Mouse (Mus musculus): ENCODE measurements at regions not wholly inside any gene's neighbourhood (a gene's known extent, or its start where the extent isn't known, plus 50 kb on each side); places are given as distances from the start of the nearest gene placed in this dataset.
A peak's percentile ranks its signal among the peaks of the same experiment; 100 is the strongest.

DNA sequence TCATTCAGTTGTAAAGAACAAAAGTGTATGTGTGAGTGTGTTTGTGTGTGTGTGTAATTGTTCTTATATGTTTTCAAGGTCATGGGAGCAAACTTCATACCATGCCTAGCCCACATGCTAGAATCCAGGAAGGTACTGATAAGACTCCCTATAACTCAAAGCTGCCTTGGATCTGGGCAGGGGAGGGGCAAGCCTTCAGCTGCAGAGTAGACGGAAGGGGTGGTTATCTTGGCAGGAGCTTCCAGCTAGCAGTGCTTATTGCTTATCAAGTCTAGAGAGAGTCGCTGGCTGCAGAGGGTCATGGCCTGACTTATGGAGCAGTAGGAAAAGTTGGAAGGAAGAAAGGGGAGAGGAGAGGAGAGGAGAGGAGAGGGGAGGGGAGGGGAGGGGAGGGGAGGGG lies 172.0 kb downstream of the Ajap1 start:
- H3K4me1 ChIP-seq (ENCODE audit: insufficient read depth, low read length) = no peaks in the 10 kb centered on the region
- H3K9ac ChIP-seq (replicated peaks; ENCODE audit: low read length, poor library complexity, severe bottlenecking) = no peak overlapping the region
- no peak overlapping the region for H3K4me2 ChIP-seq (ENCODE audit: low read depth, low read length, poor library complexity, severe bottlenecking)
- no peak overlapping the region for H3K4me3 ChIP-seq (ENCODE audit: low read depth, low read length)
- ATAC-seq (ENCODE audit: low FRiP score) = no peak
- H3K27ac ChIP-seq (ENCODE audit: low read depth, low read length) = no peak overlapping the region
- H3K9me3 ChIP-seq (ENCODE audit: low read length) = no peaks in the 10 kb centered on the region
- H3K27me3 ChIP-seq (ENCODE audit: insufficient read depth, low read length) = no peaks in the 10 kb centered on the region
- no peak for DNase-seq (ENCODE audit: low spot score)
- no peak for TF ChIP-seq CTCF (IDR thresholded peaks at IDR 0.05)
- WGBS = 71% methylated on average over 2 of the region's 2 CpGs
- no peaks in the 10 kb centered on the region for H3K36me3 ChIP-seq (ENCODE audit: insufficient read depth, low read length)

DNA sequence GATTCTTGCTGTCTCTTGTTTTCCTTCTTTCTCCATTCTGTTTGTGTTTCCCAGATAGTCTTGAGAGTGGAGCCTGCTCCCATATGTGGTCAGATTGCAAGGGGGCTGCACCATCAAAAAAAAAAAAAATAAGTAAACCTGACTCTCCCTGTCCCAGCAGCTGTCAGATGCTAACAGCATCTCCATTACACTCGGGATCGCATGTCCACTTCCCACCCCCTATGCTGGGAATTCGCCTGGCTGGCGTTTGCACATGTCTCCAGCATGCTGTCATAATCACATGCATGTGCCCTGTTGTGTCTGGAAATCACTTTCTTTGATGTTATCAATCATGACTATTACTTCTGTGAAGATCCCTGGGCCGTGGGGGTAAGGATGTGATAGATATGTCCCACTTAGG lies 179.1 kb downstream of the Ajap1 start:
- 0 out of 2 replicates have a peak, but pooled peaks cover 4% of the 10 kb centered on the region for H3K9me3 ChIP-seq (ENCODE audit: low read length)
- ATAC-seq (ENCODE audit: low FRiP score) = no peak
- TF ChIP-seq CTCF (IDR thresholded peaks at IDR 0.05) = no peak
- DNase-seq (ENCODE audit: low spot score) = no peak
- H3K4me1 ChIP-seq (ENCODE audit: insufficient read depth, low read length) = no peaks in the 10 kb centered on the region
- no peak overlapping the region for H3K27ac ChIP-seq (ENCODE audit: low read depth, low read length)
- no peaks in the 10 kb centered on the region for H3K36me3 ChIP-seq (ENCODE audit: insufficient read depth, low read length)
- H3K4me2 ChIP-seq (ENCODE audit: low read depth, low read length, poor library complexity, severe bottlenecking) = no peak overlapping the region
- no peak overlapping the region for H3K4me3 ChIP-seq (ENCODE audit: low read depth, low read length)
- no peak overlapping the region for H3K9ac ChIP-seq (replicated peaks; ENCODE audit: low read length, poor library complexity, severe bottlenecking)
- no peaks in the 10 kb centered on the region for H3K27me3 ChIP-seq (ENCODE audit: insufficient read depth, low read length)
- 65% methylated on average over 5 of the region's 5 CpGs for WGBS

DNA sequence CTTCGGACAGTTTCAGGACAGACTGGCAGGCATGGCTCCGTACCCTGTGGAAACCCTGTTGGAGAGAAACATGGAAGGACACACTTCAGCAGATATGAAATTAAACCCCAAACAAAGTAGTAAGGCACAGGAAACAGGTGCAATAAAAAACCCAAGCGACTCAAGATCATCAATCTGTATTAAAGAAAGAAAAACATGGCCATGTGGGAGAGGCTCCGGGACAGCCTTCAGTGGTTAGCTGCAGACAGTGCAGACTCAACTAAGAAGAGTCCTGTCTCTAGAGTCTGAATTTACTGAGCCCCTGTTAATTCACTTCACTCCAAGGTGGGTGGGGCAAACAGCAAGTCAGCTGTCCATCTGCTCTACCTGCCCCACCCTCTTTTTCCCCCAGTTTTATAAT lies 179.8 kb downstream of the Ajap1 start:
- 93% methylated on average over 4 of the region's 4 CpGs for WGBS
- Histone ChIP-seq H3K4me2 (ENCODE audit: low read depth, low read length, poor library complexity, severe bottlenecking) (no peak overlapping the region), H3K9me3 (ENCODE audit: low read length) (0 out of 2 replicates have a peak, but pooled peaks cover 4% of the 10 kb centered on the region), H3K27ac (ENCODE audit: low read depth, low read length) (no peak overlapping the region), H3K9ac (replicated peaks; ENCODE audit: low read length, poor library complexity, severe bottlenecking) (no peak overlapping the region), H3K4me3 (ENCODE audit: low read depth, low read length) (no peak overlapping the region), H3K36me3 (ENCODE audit: insufficient read depth, low read length) (no peaks in the 10 kb centered on the region), H3K4me1 (ENCODE audit: insufficient read depth, low read length) (no peaks in the 10 kb centered on the region), H3K27me3 (ENCODE audit: insufficient read depth, low read length) (no peaks in the 10 kb centered on the region)
- DNase-seq (ENCODE audit: low spot score) (no peak), ATAC-seq (ENCODE audit: low FRiP score) (no peak)
- no peak for TF ChIP-seq CTCF (IDR thresholded peaks at IDR 0.05)

DNA sequence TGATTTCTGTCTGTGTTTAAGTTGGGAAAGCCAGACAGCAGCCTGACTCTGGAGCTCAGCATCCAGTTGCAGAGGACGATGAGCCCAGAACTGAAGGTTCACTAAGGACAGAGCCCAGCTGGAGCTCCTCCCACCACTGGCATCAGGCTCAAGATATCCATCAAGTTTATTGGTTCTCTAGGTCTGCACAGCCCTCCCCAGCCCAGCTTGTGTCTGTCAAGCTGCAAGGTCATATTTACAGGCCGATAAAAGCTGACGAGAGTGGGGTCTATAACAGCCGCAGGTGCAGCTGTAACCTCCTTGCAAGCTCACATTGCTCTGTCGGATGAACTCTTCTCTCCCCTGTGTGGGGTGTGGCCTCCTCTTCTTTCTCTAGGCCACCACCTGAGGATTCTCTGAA lies 184.3 kb downstream of the Ajap1 start:
- 87% methylated on average over 5 of the region's 5 CpGs for whole genome bisulfite sequencing
- ATAC-seq (ENCODE audit: low FRiP score) = no peak
- no peak overlapping the region for H3K9ac ChIP-seq (replicated peaks; ENCODE audit: low read length, poor library complexity, severe bottlenecking)

DNA sequence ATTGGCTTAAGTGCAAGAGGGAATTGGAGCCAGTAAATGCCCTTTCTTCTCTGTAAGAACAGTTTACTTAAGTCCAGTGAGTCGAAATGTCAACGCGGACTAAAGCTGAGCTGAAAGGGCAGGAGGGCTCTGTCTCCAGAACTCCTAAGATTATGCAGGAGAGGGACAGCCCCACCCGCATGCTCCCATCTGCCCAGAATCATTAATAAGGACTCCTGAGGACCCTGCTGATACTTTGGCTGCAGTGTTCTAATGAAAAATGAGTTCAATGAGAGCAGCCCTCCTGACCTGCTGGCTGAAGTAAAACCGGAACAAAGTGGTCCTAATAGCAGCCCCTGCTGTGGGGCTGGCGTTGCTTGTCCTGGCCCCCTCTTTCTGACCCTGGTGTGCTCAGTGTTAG lies 187.8 kb downstream of the Ajap1 start:
- Histone ChIP-seq H3K9ac (replicated peaks; ENCODE audit: low read length, poor library complexity, severe bottlenecking) (no peak overlapping the region), H3K4me2 (ENCODE audit: low read depth, low read length, poor library complexity, severe bottlenecking) (no peak overlapping the region), H3K9me3 (ENCODE audit: low read length) (no peaks in the 10 kb centered on the region), H3K27me3 (ENCODE audit: insufficient read depth, low read length) (no peaks in the 10 kb centered on the region), H3K4me1 (ENCODE audit: insufficient read depth, low read length) (peaks cover 4% of the 10 kb centered on the region; the same call in 1 of the 2 replicates), H3K4me3 (ENCODE audit: low read depth, low read length) (no peak overlapping the region), H3K36me3 (ENCODE audit: insufficient read depth, low read length) (no peaks in the 10 kb centered on the region), H3K27ac (ENCODE audit: low read depth, low read length) (no peak overlapping the region)
- TF ChIP-seq CTCF (IDR thresholded peaks at IDR 0.05) = no peak
- DNase-seq (ENCODE audit: low spot score) (peak; percentile 42), ATAC-seq (ENCODE audit: low FRiP score) (no peak)
- WGBS = 30% methylated on average over 6 of the region's 6 CpGs

More for the DNA sequence above, 184.3 kb downstream of the Ajap1 start:
- no peak overlapping the region for H3K27ac ChIP-seq (ENCODE audit: low read depth, low read length)
- H3K4me3 ChIP-seq (ENCODE audit: low read depth, low read length) = no peak overlapping the region
- H3K36me3 ChIP-seq (ENCODE audit: insufficient read depth, low read length) = no peaks in the 10 kb centered on the region
- H3K9me3 ChIP-seq (ENCODE audit: low read length) = 0 out of 2 replicates have a peak, but pooled peaks cover 4% of the 10 kb centered on the region
- H3K27me3 ChIP-seq (ENCODE audit: insufficient read depth, low read length) = no peaks in the 10 kb centered on the region
- 0 out of 2 replicates have a peak, but pooled peaks cover 4% of the 10 kb centered on the region for H3K4me1 ChIP-seq (ENCODE audit: insufficient read depth, low read length)
- no peak for TF ChIP-seq CTCF (IDR thresholded peaks at IDR 0.05)
- no peak overlapping the region for H3K4me2 ChIP-seq (ENCODE audit: low read depth, low read length, poor library complexity, severe bottlenecking)
- DNase-seq (ENCODE audit: low spot score) = no peak

DNA sequence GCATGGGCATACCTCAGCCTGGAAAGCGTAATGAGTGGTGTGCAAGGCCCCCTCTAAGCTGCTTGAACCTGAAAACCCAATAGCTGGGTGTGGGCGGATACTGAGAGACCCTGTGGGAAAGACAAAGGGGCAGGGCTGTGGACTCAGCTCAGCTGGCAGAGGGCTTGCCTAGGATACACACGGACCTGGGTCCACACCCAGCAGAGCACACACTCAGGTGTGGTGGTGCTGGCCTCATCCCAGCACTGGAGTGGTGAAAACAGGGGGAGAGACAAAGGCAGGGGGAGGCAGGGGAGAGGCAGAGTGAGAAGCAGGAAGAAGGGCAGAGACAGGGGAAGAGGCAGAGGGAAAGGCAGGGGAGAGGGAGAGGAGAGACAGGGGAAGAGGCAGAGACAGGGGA lies 189.5 kb downstream of the Ajap1 start:
- Histone ChIP-seq H3K27ac (ENCODE audit: low read depth, low read length) (no peak overlapping the region), H3K4me3 (ENCODE audit: low read depth, low read length) (no peak overlapping the region), H3K27me3 (ENCODE audit: insufficient read depth, low read length) (no peaks in the 10 kb centered on the region), H3K4me1 (ENCODE audit: insufficient read depth, low read length) (peaks cover 4% of the 10 kb centered on the region; the same call in 1 of the 2 replicates), H3K9me3 (ENCODE audit: low read length) (no peaks in the 10 kb centered on the region), H3K36me3 (ENCODE audit: insufficient read depth, low read length) (no peaks in the 10 kb centered on the region), H3K4me2 (ENCODE audit: low read depth, low read length, poor library complexity, severe bottlenecking) (no peak overlapping the region), H3K9ac (replicated peaks; ENCODE audit: low read length, poor library complexity, severe bottlenecking) (no peak overlapping the region)
- TF ChIP-seq CTCF (IDR thresholded peaks at IDR 0.05) = no peak
- no peak for DNase-seq (ENCODE audit: low spot score)
- ATAC-seq (ENCODE audit: low FRiP score) = no peak
- 52% methylated on average over 3 of the region's 3 CpGs for WGBS
